Mouse (Mus musculus) hindbrain, embryonic 13.5 days (tissue): ENCODE measurements around the gene Rnf26. TPM values are rescaled to one million over a fixed set of nuclear protein-coding genes. Genes with fewer than 3 reads are reported as not detected.

Experiments
- ATAC-seq: fragments of 200-750 bp; cut with Nextera tagmentation; 2 replicates; pipeline ENCODE4 v1.8.0; 2017; ENCODE audit warnings: moderate TSS enrichment; ENCODE audit not compliant: low FRiP score
- H3K27ac ChIP-seq: fragments of 300-500 bp; sonication (generic); 2 replicates; pipeline ENCODE4 v1.5.1; 2015; ENCODE audit warnings: inconsistent platforms, mild to moderate bottlenecking, moderate library complexity
- H3K27me3 ChIP-seq: fragments of 300-500 bp; sonication (generic); 2 replicates; pipeline ENCODE4 v1.6.1; 2015; ENCODE audit warnings: mild to moderate bottlenecking, inconsistent platforms
- H3K36me3 ChIP-seq: fragments of 300-500 bp; sonication (generic); 2 replicates; pipeline ENCODE4 v1.6.1; 2015; ENCODE audit warnings: mild to moderate bottlenecking, inconsistent platforms
- H3K4me1 ChIP-seq: fragments of 300-500 bp; sonication (generic); replicated peaks from 2 replicates; pipeline ENCODE4 v1.6.1; 2015; ENCODE audit warnings: inconsistent platforms
- H3K4me2 ChIP-seq: fragments of 300-500 bp; sonication (generic); 2 replicates; pipeline ENCODE4 v1.6.1; 2015; ENCODE audit warnings: inconsistent platforms, mild to moderate bottlenecking, moderate library complexity
- H3K4me3 ChIP-seq: fragments of 300-500 bp; sonication (generic); 2 replicates; pipeline ENCODE4 v1.5.1; 2015; ENCODE audit warnings: mild to moderate bottlenecking, inconsistent platforms
- H3K9ac ChIP-seq: fragments of 300-500 bp; sonication (generic); 2 replicates; pipeline ENCODE4 v1.6.1; 2015; ENCODE audit warnings: mild to moderate bottlenecking, inconsistent platforms
- H3K9me3 ChIP-seq: fragments of 300-500 bp; sonication (generic); 2 replicates; pipeline ENCODE4 v1.6.1; 2016; ENCODE audit warnings: inconsistent platforms
- WGBS: fragments of 180-500 bp; shearing (Covaris S2); methylation state at CpG from one replicate; pipeline ENCODE4 v1.1.7; 2015; 5-methylcytosine and 5-hydroxymethylcytosine counted together
- polyA plus RNA-seq: library from polyadenylated mRNA; unstranded; fragments of >200 nt; fragmentation: Nextera tagmentation; extraction: Ambion mirVana; gene quantifications from 2 replicates; pipeline ENCODE4 v1.2.1, GENCODE M21; 2015

The Rnf26 gene
- polyA plus RNA-seq, 1 experiment from 2014 or later, result 27.9 TPM

DNA sequence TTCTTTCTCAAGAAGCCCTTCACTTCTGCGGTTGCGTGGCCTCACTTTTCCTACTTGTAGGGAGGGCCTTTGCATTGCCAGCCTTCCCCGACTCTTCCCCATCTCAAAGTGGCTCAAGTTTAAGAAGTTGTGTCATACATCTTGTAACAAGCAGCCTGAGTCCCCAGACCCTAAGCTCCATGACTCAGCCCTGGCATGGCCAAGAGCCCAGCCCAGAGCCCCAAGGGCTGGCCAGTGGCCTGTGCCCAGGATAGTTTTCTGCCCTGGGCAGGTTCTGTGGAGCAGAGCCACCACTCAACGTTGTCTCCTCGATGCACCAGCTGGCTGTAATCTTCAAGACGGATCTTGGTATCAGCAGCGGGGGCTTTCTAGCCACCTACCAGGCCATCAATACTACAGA is 8.4 kb downstream of the Rnf26 start:
- no peak overlapping the region for H3K4me2 ChIP-seq
- H3K27ac ChIP-seq, result no peak overlapping the region
- H3K4me3 ChIP-seq, result no peak overlapping the region
- no peaks in the 10 kb centered on the region for H3K27me3 ChIP-seq
- H3K9ac ChIP-seq, result no peak overlapping the region
- peaks cover 41% of the 10 kb centered on the region for H3K4me1 ChIP-seq
- WGBS, result 95% methylated on average over 7 of the region's 7 CpGs
- peaks cover 8% of the 10 kb centered on the region for H3K36me3 ChIP-seq
- no peak for ATAC-seq
- no peaks in the 10 kb centered on the region for H3K9me3 ChIP-seq

DNA sequence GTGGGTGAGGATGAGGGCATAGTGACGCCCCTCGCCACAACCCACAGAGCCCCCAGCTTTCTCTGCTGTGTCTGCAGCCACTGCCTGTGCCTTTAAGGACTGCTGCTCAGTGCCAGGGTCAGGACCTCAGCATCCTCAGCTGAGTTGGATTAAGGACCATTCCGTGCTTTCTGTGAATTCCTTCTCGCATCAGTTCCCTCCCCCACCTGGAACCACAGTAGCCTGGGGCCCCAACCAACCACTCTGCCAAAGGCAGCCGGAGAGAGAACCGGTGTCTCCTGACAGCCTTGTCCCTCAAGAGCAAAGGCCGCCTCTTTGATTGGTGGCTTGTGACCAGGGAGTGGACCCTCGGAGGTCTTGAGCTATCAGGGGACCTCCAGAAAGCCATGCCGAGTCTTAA is 11.8 kb downstream of the Rnf26 start, which contains the start of gene Mfrp:
Gene Mfrp (plus strand): TSS at position 240 of the 400 bp plus-strand sequence.
- Histone ChIP-seq H3K27ac (no peak within 1 kb of the TSS), H3K9me3 (no peaks in the 10 kb centered on the region), H3K27me3 (no peaks in the 10 kb centered on the region), H3K4me3 (no peak within 1 kb of the TSS), H3K36me3 (peaks cover 8% of the 10 kb centered on the region), H3K9ac (no peak within 1 kb of the TSS), H3K4me2 (no peak within 1 kb of the TSS), H3K4me1 (peaks cover 13% of the 10 kb centered on the region)
- 73% methylated on average over 9 of the region's 9 CpGs for WGBS
- no peak for ATAC-seq

- Histone ChIP-seq H3K27ac (peak overlapping the region; percentile 40), H3K9ac (0 out of 2 replicates have a peak overlapping the region, but pooled peaks have one; percentile 0)
- 0 out of 2 replicates have a peak, but pooled peaks have one; percentile 22 for ATAC-seq
Measured at GRCm38 (mm10) chr9:44096536-44096935, 16.8 kb downstream of the Rnf26 start.

DNA sequence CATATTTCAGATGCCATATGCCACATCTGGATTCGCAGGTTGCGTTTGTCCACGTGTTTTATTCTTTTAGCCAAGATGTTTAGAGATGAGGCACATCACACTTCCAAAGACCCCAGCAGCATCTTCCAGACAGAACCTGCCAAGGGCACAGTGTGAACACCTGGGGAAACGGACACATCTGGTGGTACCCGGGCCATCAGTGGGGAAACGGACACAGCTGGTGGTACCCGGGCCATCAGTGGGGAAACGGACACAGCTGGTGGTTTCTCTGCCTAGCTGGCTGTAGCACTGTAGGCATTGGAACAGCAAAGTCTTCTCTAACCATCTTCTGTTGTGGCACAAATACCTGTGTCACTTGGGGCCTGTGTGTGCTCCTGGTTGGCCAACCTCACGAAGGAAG is 17.5 kb downstream of the Rnf26 start:
- Histone ChIP-seq H3K4me3 (no peak overlapping the region), H3K4me1 (peaks cover 17% of the 10 kb centered on the region), H3K9ac (no peak overlapping the region), H3K27ac (no peak overlapping the region), H3K27me3 (no peaks in the 10 kb centered on the region), H3K9me3 (no peaks in the 10 kb centered on the region), H3K36me3 (no peaks in the 10 kb centered on the region; the same call in 1 of the 2 replicates), H3K4me2 (no peak overlapping the region)
- ATAC-seq, result no peak
- 88% methylated on average over 9 of the region's 9 CpGs for WGBS

More at GRCm38 (mm10) chr9:44096536-44096935, 16.8 kb downstream of the Rnf26 start:
- Histone ChIP-seq H3K4me1 (peaks cover 17% of the 10 kb centered on the region), H3K4me2 (no peak overlapping the region), H3K36me3 (no peaks in the 10 kb centered on the region), H3K9me3 (no peaks in the 10 kb centered on the region), H3K27me3 (no peaks in the 10 kb centered on the region), H3K4me3 (no peak overlapping the region)
- 17% methylated on average over 9 of the region's 9 CpGs for WGBS

GRCm38 (mm10) chr9:44094737-44095136 is 18.6 kb downstream of the Rnf26 start:
- H3K4me2 ChIP-seq, result no peak overlapping the region
- WGBS, result 79% methylated on average over 3 of the region's 3 CpGs
- no peak overlapping the region for H3K9ac ChIP-seq
- H3K9me3 ChIP-seq, result no peaks in the 10 kb centered on the region
- H3K4me1 ChIP-seq, result peaks cover 17% of the 10 kb centered on the region
- no peaks in the 10 kb centered on the region; the same call in 1 of the 2 replicates for H3K36me3 ChIP-seq
- no peak overlapping the region for H3K4me3 ChIP-seq
- 0 out of 2 replicates have a peak, but pooled peaks cover 2% of the 10 kb centered on the region for H3K27me3 ChIP-seq
- ATAC-seq, result no peak
- no peak overlapping the region for H3K27ac ChIP-seq

- H3K4me3 ChIP-seq, result peak overlapping the region; percentile 21; the same call in 1 of the 2 replicates
- no peak for ATAC-seq
- H3K9me3 ChIP-seq, result no peaks in the 10 kb centered on the region
- no peak overlapping the region for H3K9ac ChIP-seq
- no peak overlapping the region for H3K27ac ChIP-seq
- H3K27me3 ChIP-seq, result peaks cover 11% of the 10 kb centered on the region
- WGBS, result 28% methylated on average over 24 of the region's 24 CpGs
- H3K36me3 ChIP-seq, result no peaks in the 10 kb centered on the region; the same call in 1 of the 2 replicates
- peaks cover 17% of the 10 kb centered on the region for H3K4me1 ChIP-seq
- peak overlapping the region; percentile 49 for H3K4me2 ChIP-seq
Measured at GRCm38 (mm10) chr9:44093612-44094503, 19.5 kb downstream of the Rnf26 start.

- H3K4me1 ChIP-seq, result peaks cover 31% of the 10 kb centered on the region
- no peaks in the 10 kb centered on the region; the same call in 1 of the 2 replicates for H3K36me3 ChIP-seq
- H3K27ac ChIP-seq, result no peak overlapping the region
- peaks cover 50% of the 10 kb centered on the region for H3K27me3 ChIP-seq
- H3K9me3 ChIP-seq, result no peaks in the 10 kb centered on the region
- H3K4me2 ChIP-seq, result no peak overlapping the region
- WGBS, result 73% methylated on average over 12 of the region's 12 CpGs
- H3K9ac ChIP-seq, result no peak overlapping the region
- no peak overlapping the region for H3K4me3 ChIP-seq
- ATAC-seq, result no peak
Measured at GRCm38 (mm10) chr9:44088877-44089608, 24.3 kb downstream of the Rnf26 start.

DNA sequence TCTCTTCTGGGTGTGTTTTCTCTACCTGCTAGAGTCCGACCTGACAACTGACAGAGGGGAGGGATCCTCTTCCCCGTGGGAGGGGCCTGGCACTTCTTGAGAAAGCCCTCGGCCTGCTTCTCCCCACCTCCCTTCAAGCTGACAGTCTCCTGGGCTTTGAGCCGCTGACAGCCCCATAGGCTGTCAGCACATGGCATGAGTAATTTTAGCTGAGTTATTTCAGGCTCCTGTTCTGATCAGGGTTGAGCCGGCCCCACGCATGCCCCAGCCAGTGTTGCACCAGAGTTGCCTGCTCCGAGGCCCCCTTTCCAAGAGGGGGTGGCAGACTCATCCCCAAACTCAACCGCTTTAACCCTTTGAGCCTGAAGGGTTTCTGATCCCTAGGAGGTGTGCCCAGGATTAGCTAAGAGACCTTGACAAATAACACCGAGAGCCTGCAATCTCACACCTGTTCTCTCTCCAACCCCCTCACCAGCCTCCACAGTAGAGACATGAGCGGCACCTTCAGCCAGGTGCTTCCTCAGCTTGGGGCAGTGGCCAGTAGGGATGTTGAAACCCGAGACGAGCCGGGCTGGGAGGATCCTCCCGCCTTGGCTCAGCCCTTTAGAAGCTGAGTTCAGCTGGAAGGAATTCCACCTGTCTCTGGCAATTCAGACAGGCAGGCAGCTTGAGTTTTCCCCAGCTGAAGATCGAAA is 25.4 kb downstream of the Rnf26 start:
- no peak for ATAC-seq

GRCm38 (mm10) chr9:44086960-44087359 is 26.4 kb downstream of the Rnf26 start:
- Histone ChIP-seq H3K9ac (no peak overlapping the region), H3K36me3 (no peaks in the 10 kb centered on the region; the same call in 1 of the 2 replicates), H3K4me2 (no peak overlapping the region), H3K27ac (no peak overlapping the region), H3K9me3 (no peaks in the 10 kb centered on the region), H3K4me3 (no peak overlapping the region), H3K4me1 (peaks cover 37% of the 10 kb centered on the region), H3K27me3 (peaks cover 67% of the 10 kb centered on the region)
- no peak for ATAC-seq
- 41% methylated on average over 10 of the region's 10 CpGs for WGBS

More for the DNA sequence above, 25.4 kb downstream of the Rnf26 start:
- H3K27ac ChIP-seq, result no peak overlapping the region
- no peak overlapping the region for H3K4me3 ChIP-seq
- no peak overlapping the region for H3K4me2 ChIP-seq
- no peaks in the 10 kb centered on the region for H3K9me3 ChIP-seq
- peak overlapping the region; percentile 24; the same call in 1 of the 2 replicates for H3K9ac ChIP-seq
- H3K27me3 ChIP-seq, result peaks cover 62% of the 10 kb centered on the region
- no peaks in the 10 kb centered on the region; the same call in 1 of the 2 replicates for H3K36me3 ChIP-seq
- 19% methylated on average over 15 of the region's 15 CpGs for WGBS
- H3K4me1 ChIP-seq, result peaks cover 37% of the 10 kb centered on the region

GRCm38 (mm10) chr9:44085741-44086665 is 27.3 kb downstream of the Rnf26 start:
- H3K4me3 ChIP-seq, result no peak overlapping the region
- 68% methylated on average over 15 of the region's 15 CpGs for WGBS
- no peak for ATAC-seq
- H3K36me3 ChIP-seq, result no peaks in the 10 kb centered on the region; the same call in 1 of the 2 replicates
- peaks cover 69% of the 10 kb centered on the region for H3K27me3 ChIP-seq
- H3K9ac ChIP-seq, result no peak overlapping the region
- H3K9me3 ChIP-seq, result no peaks in the 10 kb centered on the region
- peaks cover 37% of the 10 kb centered on the region for H3K4me1 ChIP-seq
- no peak overlapping the region for H3K27ac ChIP-seq
- H3K4me2 ChIP-seq, result peak overlapping the region; percentile 98

DNA sequence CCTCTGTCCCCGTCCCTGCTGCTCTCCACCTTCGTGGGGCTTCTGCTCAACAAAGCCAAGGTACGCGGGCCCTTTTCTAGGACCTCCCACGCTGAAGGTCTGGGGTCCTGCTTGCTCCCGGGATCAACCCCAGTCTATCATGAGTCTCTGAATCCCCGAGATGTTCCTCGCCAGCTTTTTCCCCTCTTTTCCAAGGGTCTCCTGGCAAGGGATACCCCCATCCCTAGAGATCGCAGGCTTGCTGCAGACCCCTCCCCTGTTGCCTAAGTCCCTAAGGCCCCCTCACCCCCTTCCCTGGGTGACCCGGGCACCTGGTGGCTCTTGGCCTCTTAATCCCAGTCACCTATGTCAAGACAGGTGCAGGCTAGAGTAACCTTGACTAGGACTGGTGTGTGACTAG is 28.0 kb downstream of the Rnf26 start:
- Histone ChIP-seq H3K27ac (no peak overlapping the region), H3K4me3 (peak overlapping the region; percentile 56), H3K4me1 (peaks cover 39% of the 10 kb centered on the region), H3K9me3 (no peaks in the 10 kb centered on the region), H3K27me3 (peaks cover 69% of the 10 kb centered on the region), H3K36me3 (no peaks in the 10 kb centered on the region), H3K9ac (peak overlapping the region; percentile 78), H3K4me2 (peak overlapping the region; percentile 98)
- WGBS, result 5% methylated on average over 10 of the region's 10 CpGs
- ATAC-seq, result no peak
